Mouse (Mus musculus) erythroblast, embryonic 14.5 days (primary cell): Measurements from ENCODE around the gene Bcl2l14. TPM values are rescaled to one million over a fixed set of nuclear protein-coding genes. Genes with fewer than 3 reads are reported as not detected.

ENCODE experiments used
- H3K27me3 ChIP-seq: 2 replicates; pipeline ENCODE4 v1.6.1; 2012; ENCODE audit warnings: inconsistent platforms; ENCODE audit not compliant: control insufficient read depth
- H3K36me3 ChIP-seq: 2 replicates; pipeline ENCODE4 v1.6.1; 2012; ENCODE audit warnings: mild to moderate bottlenecking, inconsistent platforms; ENCODE audit not compliant: control insufficient read depth
- H3K4me1 ChIP-seq: 2 replicates; pipeline ENCODE4 v1.6.1; 2012; ENCODE audit warnings: inconsistent platforms; ENCODE audit not compliant: control insufficient read depth
- H3K4me3 ChIP-seq: replicated peaks from 2 replicates; pipeline ENCODE3; 2012; ENCODE audit warnings: moderate library complexity, mild to moderate bottlenecking, inconsistent platforms
- H3K9me3 ChIP-seq: 2 replicates; pipeline ENCODE4 v1.6.1; 2012; ENCODE audit warnings: low read length, inconsistent platforms, mixed read lengths; ENCODE audit not compliant: control insufficient read depth
- GATA1 ChIP-seq: IDR thresholded peaks from 2 replicates; pipeline ENCODE4 v1.6.1; 2012; ENCODE audit warnings: low read length, inconsistent platforms, mixed read lengths
- TAL1 ChIP-seq: IDR thresholded peaks from 3 replicates; pipeline ENCODE4 v1.6.1; 2012; ENCODE audit warnings: low read length, inconsistent platforms, mixed read lengths
- polyA plus RNA-seq: library from polyadenylated mRNA; stranded (reverse); fragments of >175 nt; gene quantifications from 2 replicates; pipeline ENCODE4 v1.2.3, GENCODE M21; 2012

Gene Bcl2l14
- polyA plus RNA-seq = not detected in 2 replicates

DNA sequence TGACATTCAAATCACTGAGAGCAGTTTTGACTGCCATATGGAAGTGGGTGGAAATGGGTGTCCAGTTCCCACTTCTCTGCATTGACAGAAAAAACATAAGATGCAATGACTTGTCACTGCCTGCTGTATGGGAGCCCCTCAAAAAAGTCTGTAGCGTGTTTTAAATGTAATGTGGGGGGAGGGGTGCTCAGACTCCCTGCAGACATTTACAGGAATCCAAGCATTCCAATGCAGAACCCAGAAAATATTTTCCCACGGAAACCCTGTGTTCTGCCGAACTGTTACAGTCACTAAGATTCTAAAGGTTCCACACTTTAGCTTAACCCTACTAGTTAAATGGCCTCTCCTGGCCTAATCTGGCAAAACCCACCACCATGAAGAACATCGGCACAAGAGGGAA, at the start of gene Bcl2l14:
Gene Bcl2l14 (plus strand): TSS at position 301 of the 400 bp plus-strand sequence.
- no peak for TF ChIP-seq TAL1
- TF ChIP-seq GATA1 = no peak
- H3K9me3 ChIP-seq = no peaks in the 10 kb centered on the region
- no peaks in the 10 kb centered on the region for H3K27me3 ChIP-seq
- no peaks in the 10 kb centered on the region for H3K4me1 ChIP-seq
- H3K4me3 ChIP-seq = no peak within 1 kb of the TSS
- no peaks in the 10 kb centered on the region for H3K36me3 ChIP-seq

DNA sequence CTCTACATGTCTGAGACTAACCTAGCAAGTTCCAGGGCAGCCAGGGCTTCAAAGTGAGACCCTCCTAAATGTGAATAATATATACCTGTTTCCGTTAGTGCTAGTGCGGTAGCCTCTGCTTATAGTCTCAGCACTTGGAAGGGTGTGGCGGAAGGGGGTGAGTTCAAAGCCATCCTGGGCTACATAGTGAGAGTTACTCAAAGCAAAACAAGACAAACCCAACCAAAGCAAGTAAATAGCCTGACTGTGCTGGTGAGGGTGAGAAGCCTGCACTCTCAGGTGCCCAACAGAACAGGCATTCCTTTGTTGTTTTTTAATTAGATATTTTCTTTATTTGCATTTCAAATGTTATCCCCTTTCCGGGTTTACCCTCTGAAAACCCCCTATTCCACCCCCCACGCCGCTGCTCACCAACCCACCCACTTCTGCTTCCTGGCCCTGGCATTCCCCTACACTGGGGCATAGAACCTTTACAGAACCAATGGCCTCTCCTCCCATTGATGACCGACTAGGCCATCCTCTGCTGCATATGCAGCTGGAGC, 47.5 kb upstream of the Bcl2l14 start:
- no peak overlapping the region for H3K4me3 ChIP-seq
- H3K9me3 ChIP-seq = no peaks in the 10 kb centered on the region
- no peaks in the 10 kb centered on the region for H3K36me3 ChIP-seq
- H3K27me3 ChIP-seq = no peaks in the 10 kb centered on the region
- no peaks in the 10 kb centered on the region for H3K4me1 ChIP-seq
- TF ChIP-seq GATA1 (no peak), TAL1 (no peak)

DNA sequence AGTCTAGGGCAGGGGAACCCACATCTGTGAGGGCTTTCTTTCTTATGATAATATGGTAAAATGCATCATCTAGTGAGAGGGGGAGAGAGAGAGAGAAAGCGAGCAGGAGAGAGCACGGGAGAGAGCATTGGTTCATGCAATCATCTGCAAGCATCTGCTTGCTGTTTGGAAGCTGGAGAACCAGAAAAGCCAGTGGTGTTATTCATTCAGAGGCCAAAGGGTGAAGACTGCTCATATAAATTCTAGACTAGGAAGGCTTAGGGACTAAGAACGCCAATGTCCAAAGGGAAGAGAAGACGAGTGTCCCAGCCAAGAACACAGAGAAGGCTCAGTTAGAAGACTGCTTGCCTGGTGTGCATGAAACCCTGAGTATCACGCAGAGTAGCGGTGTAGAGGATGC, 43.2 kb upstream of the Bcl2l14 start:
- Histone ChIP-seq H3K9me3 (no peaks in the 10 kb centered on the region), H3K4me3 (no peak overlapping the region), H3K27me3 (no peaks in the 10 kb centered on the region), H3K4me1 (no peaks in the 10 kb centered on the region), H3K36me3 (no peaks in the 10 kb centered on the region)
- TF ChIP-seq GATA1 = no peak

DNA sequence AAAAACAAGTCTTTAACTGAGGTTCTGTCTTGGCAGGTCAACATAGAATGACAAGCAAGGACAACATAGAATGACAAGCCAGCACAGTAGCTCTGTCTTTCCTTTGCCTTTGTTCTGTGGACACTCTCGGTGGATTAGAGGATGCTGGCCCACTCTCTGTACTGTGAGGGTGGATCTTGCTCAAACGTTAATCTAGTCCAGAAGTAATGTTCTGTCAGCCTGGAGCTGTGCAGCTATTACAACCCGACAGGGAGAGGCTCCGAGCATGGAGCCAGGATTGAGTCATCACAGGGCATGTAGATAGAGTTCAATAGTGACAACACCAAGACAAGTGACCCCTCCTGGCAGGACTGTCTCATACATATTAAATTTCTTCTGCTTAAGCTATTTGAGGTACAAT, 42.4 kb upstream of the Bcl2l14 start:
- TF ChIP-seq GATA1 (no peak), TAL1 (no peak)
- no peaks in the 10 kb centered on the region for H3K9me3 ChIP-seq
- H3K36me3 ChIP-seq = no peaks in the 10 kb centered on the region
- no peaks in the 10 kb centered on the region for H3K27me3 ChIP-seq
- no peaks in the 10 kb centered on the region for H3K4me1 ChIP-seq
- H3K4me3 ChIP-seq = no peak overlapping the region

DNA sequence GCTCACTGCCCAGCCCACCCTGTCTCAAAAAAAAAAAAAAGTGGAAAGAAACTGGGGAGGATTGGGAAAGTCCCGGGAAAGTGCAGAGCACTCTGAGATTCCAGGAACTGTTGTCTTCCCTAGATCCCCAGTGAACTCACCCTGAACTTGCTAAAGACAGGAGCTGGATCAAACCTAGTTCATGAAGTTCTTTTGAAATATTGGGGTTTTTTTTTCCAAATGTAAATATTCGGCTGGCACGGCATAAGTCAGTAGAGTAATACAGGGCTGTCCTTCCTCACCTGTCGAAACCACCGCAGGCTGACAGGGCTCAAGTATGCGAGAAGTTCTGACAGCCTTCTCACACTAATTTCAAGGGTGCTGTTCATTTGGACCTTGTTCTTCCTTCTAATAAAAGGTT, 38.5 kb upstream of the Bcl2l14 start:
- no peaks in the 10 kb centered on the region for H3K36me3 ChIP-seq
- no peaks in the 10 kb centered on the region for H3K27me3 ChIP-seq
- no peak overlapping the region for H3K4me3 ChIP-seq
- H3K9me3 ChIP-seq = no peaks in the 10 kb centered on the region
- H3K4me1 ChIP-seq = no peaks in the 10 kb centered on the region
- TF ChIP-seq GATA1 (no peak), TAL1 (no peak)

DNA sequence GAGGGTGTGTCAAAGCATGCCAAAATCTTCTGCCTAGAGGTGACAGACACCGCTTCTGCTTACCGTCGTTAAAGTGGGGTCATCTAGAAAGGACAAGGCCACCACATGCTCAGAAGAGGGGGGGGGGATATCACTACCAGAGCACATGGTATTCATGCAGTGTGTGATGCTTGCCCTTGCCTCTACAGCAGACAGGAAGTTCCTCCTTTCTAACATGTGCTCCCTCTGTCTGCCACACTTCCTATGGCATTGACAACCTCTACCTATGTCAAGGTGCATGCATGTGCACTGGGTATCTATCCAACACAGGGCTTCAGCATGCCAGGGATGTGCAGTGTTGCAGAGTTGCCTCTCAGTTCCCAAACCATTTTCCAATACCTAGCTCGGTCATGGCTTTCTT, 36.0 kb upstream of the Bcl2l14 start:
- H3K4me1 ChIP-seq = no peaks in the 10 kb centered on the region
- TF ChIP-seq GATA1 = no peak
- TF ChIP-seq TAL1 = no peak
- H3K9me3 ChIP-seq = no peaks in the 10 kb centered on the region
- no peaks in the 10 kb centered on the region for H3K27me3 ChIP-seq
- H3K36me3 ChIP-seq = no peaks in the 10 kb centered on the region
- no peak overlapping the region for H3K4me3 ChIP-seq

DNA sequence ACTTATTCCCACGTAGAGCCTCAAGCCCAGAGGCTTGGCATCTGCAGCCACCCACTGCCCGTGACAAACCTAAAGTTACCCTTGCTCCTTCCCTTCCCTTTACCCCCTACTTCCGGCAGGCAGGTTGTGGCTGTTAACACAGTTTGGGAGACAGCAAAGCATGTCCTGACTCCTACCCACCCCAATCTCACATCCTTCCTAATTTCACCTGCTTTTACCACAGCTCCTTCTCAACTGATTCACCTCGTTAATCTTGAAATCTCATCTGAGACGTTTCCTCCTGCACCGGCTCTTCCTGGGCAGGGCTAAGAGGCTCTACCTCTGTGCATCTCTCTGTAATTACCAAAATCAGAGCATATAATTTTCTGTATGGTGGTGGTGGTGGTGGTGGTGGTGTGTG, 31.5 kb upstream of the Bcl2l14 start:
- TF ChIP-seq TAL1 (no peak), GATA1 (no peak)

DNA sequence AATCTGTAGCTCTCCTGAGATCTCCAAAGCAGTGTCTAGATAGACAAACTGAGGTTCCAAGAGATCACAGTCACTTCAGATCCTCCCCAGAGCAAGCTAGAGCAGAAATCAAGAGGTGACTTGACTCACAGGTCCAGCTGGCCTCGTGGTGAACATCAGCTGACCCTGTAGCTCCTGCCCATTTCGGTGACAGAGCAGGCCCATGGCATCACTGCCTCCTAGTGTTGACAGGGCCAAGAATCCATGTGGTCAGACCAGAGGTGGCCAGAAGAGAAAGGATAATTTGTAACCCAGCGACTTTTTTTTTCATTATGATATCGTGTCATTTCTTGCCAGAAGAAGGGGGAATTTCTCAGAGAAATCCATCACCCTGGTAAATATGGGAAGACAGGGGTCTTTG, 30.2 kb upstream of the Bcl2l14 start:
- H3K27me3 ChIP-seq = no peaks in the 10 kb centered on the region
- TF ChIP-seq TAL1 = no peak
- TF ChIP-seq GATA1 = no peak
- no peak overlapping the region for H3K4me3 ChIP-seq
- no peaks in the 10 kb centered on the region for H3K36me3 ChIP-seq
- H3K9me3 ChIP-seq = no peaks in the 10 kb centered on the region
- H3K4me1 ChIP-seq = no peaks in the 10 kb centered on the region

More for the DNA sequence above, 31.5 kb upstream of the Bcl2l14 start:
- no peaks in the 10 kb centered on the region for H3K36me3 ChIP-seq
- no peaks in the 10 kb centered on the region for H3K9me3 ChIP-seq
- no peaks in the 10 kb centered on the region for H3K4me1 ChIP-seq
- no peak overlapping the region for H3K4me3 ChIP-seq
- no peaks in the 10 kb centered on the region for H3K27me3 ChIP-seq

DNA sequence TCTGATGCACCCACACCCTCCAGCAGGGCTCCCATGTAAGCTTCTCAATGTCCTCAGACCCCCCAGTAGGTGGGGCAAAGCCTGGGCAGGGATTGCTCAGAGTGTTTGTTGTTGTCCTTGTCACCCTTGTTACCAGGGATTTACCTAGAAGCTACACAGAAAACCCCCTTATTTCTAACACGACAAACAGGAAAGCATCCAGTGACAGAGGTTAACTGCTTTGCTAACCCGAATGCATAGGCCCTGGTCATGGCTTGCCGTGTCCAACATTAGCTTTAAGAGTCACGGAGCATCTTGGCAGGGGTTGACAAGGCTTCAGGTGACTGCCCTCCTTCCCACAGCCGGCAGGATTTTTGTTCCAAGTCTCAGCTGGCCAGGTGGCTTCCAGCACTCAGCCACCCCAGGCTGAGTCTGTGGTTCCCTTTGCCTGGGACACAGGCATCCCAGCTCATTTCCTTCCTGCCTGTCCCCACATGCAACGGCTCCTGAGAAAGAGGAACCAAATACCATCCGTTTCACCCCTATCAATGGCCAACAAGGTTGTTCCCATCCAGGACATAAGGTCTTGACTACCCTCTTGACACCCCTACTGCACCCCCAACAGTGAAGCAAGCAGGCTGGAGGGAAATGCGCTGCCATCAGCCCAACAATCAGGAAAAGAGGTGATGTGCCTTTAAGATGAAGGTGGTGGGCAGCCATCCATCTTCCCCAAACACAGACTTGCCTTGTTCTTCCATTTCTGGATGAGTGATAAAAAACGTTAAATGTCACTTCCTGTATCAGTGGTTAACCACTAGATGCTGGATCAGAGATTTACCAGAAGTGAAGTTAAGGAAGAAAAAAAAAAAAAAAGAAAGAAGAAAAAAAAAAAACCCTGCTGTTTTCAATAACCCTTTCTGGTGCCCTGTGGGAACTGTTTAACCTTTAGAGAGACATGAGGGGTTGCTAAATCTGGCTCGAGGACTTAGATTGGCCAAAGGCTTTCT, 29.5 kb upstream of the Bcl2l14 start:
- H3K4me1 ChIP-seq = no peaks in the 10 kb centered on the region
- no peaks in the 10 kb centered on the region for H3K27me3 ChIP-seq
- TF ChIP-seq TAL1 = no peak
- TF ChIP-seq GATA1 = no peak
- no peaks in the 10 kb centered on the region for H3K9me3 ChIP-seq
- no peaks in the 10 kb centered on the region for H3K36me3 ChIP-seq
- no peak overlapping the region for H3K4me3 ChIP-seq
